Mouse (Mus musculus) yolk sac, embryonic 10.5 days (tissue): ENCODE data around the gene 2310022B05Rik.

Experiments used
- DNase-seq: peaks from one replicate; pipeline ENCODE4 v3.0.0-alpha.2; 2017; ENCODE audit warnings: low spot score

2310022B05Rik gene

GRCm38 (mm10) chr8:124608239-124608971 lies 54.8 kb downstream of the 2310022B05Rik start:
- DNase-seq: no peak

GRCm38 (mm10) chr8:124604066-124604465 lies 59.1 kb downstream of the 2310022B05Rik start:
- no peak for DNase-seq

- DNase-seq: no peak
Measured at GRCm38 (mm10) chr8:124589393-124589792, 73.8 kb downstream of the 2310022B05Rik start.

DNA sequence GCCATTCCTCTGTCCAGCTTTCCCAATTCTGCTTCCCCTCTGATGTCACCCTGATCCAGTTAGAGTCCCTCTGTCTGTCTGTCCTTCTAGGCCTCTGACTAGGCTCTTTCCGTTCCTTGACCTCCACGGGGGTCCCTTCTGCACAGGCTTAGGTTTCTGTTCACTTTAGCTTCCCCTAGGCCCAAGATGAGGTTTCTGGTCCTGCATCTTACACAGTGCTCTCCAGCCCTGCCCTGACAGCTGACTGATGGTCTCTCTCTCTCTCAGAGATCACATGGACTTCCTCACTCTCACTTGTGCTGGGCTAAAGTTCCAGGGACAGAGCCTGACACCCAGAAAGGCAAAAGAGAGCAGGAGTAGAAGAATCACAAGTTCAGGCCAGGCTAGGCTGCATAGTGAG lies 76.6 kb downstream of the 2310022B05Rik start:
- no peak for DNase-seq
